Mouse (Mus musculus) left cerebral cortex, adult 8-10 months (tissue): ENCODE measurements at regions not wholly inside any gene's neighbourhood (a gene's known extent, or its start where the extent isn't known, plus 50 kb on each side); places are given as distances from the start of the nearest gene placed in this dataset.
A peak's percentile ranks its signal among the peaks of the same experiment; 100 is the strongest.

Source experiments
- DNase-seq, 2 experiments: peaks; one replicate each; pipeline ENCODE4 v3.0.0; 2022; ENCODE audit warnings: low spot score in 2 of 2

- no peak for DNase-seq
Observed at GRCm38 (mm10) chr15:49043035-49043434, 4841.7 kb upstream of the Gm7489 start.

- no peak for DNase-seq
Observed at GRCm38 (mm10) chr15:49065069-49065468, 4819.6 kb upstream of the Gm7489 start.

GRCm38 (mm10) chr15:49065875-49066274, 4818.8 kb upstream of the Gm7489 start:
- peak; percentile 1 to 9 for DNase-seq

GRCm38 (mm10) chr15:49066367-49066766, 4818.3 kb upstream of the Gm7489 start:
- DNase-seq = no peak
